Mouse (Mus musculus) heart, adult 2 months (tissue): ENCODE results near the gene Zfp428. TPM values are rescaled to one million over a fixed set of nuclear protein-coding genes. Genes with fewer than 3 reads are reported as not detected.

Source experiments
- DNase-seq, 2 experiments: peaks; one replicate each; pipeline ENCODE4 v3.0.0; 2021
- H3K27ac ChIP-seq: fragments of 200-600 bp; 2 replicates; pipeline ENCODE4 v1.8.1; 2022
- H3K27me3 ChIP-seq: fragments of 200-500 bp; 2 replicates; pipeline ENCODE4 v1.6.1; 2012; ENCODE audit warnings: mild to moderate bottlenecking, low read length, inconsistent platforms, mixed read lengths; ENCODE audit not compliant: control insufficient read depth, insufficient read depth
- H3K36me3 ChIP-seq: fragments of 200-500 bp; 2 replicates; pipeline ENCODE4 v1.6.1; 2012; ENCODE audit warnings: low read length, inconsistent platforms; ENCODE audit not compliant: control insufficient read depth, insufficient read depth
- H3K4me1 ChIP-seq: fragments of 200-500 bp; 2 replicates; pipeline ENCODE4 v1.6.1; 2011; ENCODE audit warnings: low read length; ENCODE audit not compliant: control insufficient read depth, insufficient read depth
- H3K4me3 ChIP-seq: fragments of 200-600 bp; 2 replicates; pipeline ENCODE4 v1.8.1; 2022
- H3K79me2 ChIP-seq: fragments of 200-500 bp; replicated peaks from 2 replicates; pipeline ENCODE4 v1.6.1; 2012; ENCODE audit warnings: mild to moderate bottlenecking, inconsistent platforms, low read length, moderate library complexity, mixed read lengths; ENCODE audit not compliant: control insufficient read depth, insufficient read depth
- H3K9ac ChIP-seq: fragments of 200-500 bp; 2 replicates; pipeline ENCODE4 v1.6.1; 2012; ENCODE audit warnings: low read depth, mild to moderate bottlenecking, control low read depth, inconsistent platforms, low read length, mixed read lengths
- CTCF ChIP-seq: fragments of 200-600 bp; IDR thresholded peaks from 2 replicates; pipeline ENCODE4 v1.8.1; 2022; ENCODE audit warnings: antibody characterized with exemption, mild to moderate bottlenecking, moderate library complexity
- EP300 ChIP-seq: fragments of 200-500 bp; IDR thresholded peaks from 2 replicates; pipeline ENCODE4 v1.6.1; 2011; ENCODE audit warnings: low read depth, low read length, control low read depth; ENCODE audit not compliant: insufficient read depth
- POLR2A ChIP-seq: fragments of 200-500 bp; IDR thresholded peaks from 2 replicates; pipeline ENCODE4 v1.6.1; 2011; ENCODE audit warnings: mild to moderate bottlenecking, low read depth, low read length, control low read depth; ENCODE audit not compliant: insufficient read depth
- WGBS: fragments of 180-500 bp; shearing (Covaris S2); methylation state at CpG from one replicate; pipeline ENCODE4 v1.1.7; 2018; 5-methylcytosine and 5-hydroxymethylcytosine counted together
- intact Hi-C: fragments of 180-260 bp; cut with DNase I; formaldehyde crosslinking; loops from one replicate; pipeline ENCODE4 v1.15.1; 2025
- polyA plus RNA-seq: library from polyadenylated mRNA; depleted of rRNA; stranded (reverse); fragments of >200 nt; gene quantifications from 2 replicates; pipeline ENCODE4 v1.2.3, GENCODE M21; 2012
- total RNA-seq, 2 experiments: library from RNA; stranded (reverse); gene quantifications; 2 replicates each; pipeline ENCODE4 v1.2.3; 2021

Zfp428 gene
- total and polyA plus RNA-seq, 3 experiments, result 14.5 to 28.7 (median 14.9) TPM

DNA sequence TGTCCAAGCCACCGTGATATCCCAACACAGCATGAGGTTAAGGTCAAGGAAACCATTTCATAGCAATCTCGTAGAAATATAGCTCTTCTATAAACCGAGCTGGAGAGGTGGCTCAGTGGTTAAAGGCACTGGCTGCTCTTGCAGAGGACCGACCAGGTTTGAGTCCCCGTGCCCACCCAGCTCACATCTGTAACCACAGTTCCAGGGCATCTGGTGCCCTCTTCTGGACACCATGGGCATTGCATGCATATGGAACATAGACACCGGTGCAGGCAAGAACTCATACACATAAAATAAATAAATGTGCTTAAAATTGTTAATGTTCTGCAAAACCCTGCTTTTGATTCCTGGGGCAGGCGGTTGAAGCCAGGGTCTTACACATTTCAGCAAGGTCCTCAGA, 33.9 kb upstream of the Zfp428 start:
- no peaks in the 10 kb centered on the region for H3K36me3 ChIP-seq
- TF ChIP-seq CTCF, result peak; percentile 79
- no peak for TF ChIP-seq POLR2A
- WGBS, result 77% methylated on average over 7 of the region's 7 CpGs
- H3K4me1 ChIP-seq, result no peaks in the 10 kb centered on the region
- H3K79me2 ChIP-seq, result no peaks in the 10 kb centered on the region
- no peaks in the 10 kb centered on the region for H3K27me3 ChIP-seq
- no peak overlapping the region for H3K9ac ChIP-seq
- H3K4me3 ChIP-seq, result no peak overlapping the region
- no peak overlapping the region for H3K27ac ChIP-seq
- no peak for DNase-seq
- intact Hi-C loops, result loop anchor here (5.0 kb wide), 2 partner anchors 34 to 54 kb away; partner anchors contain the start of gene Zfp428

DNA sequence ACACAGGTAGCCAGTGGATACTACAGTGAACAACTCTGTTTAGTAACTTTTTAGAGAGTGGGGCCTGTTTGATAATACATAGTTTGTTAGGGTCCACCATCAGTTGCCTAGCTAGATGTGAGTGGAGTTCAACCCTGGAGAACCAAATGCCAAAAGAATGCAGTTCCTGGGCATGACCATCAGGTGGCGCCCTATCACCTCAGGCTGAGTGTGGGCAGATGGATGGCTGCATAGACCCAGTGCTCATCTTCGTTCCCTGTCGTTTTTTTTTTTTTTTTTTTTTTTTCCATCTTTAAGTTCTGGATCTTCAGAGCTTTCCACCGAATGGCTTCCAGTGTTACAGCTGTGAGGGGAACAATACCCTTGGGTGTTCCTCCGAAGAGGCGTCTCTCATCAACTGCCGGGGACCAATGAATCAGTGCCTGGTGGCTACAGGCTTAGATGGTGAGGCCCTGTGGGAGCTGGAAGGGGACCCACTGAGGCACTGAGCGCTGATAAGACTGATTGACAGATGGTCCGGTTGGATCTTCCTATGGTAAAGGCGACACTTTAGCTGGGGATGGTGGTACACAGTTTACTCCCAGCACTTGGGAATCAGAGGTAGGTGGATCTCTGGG, 32.8 kb upstream of the Zfp428 start:
- Histone ChIP-seq H3K4me1 (no peaks in the 10 kb centered on the region), H3K36me3 (no peaks in the 10 kb centered on the region), H3K27ac (no peak overlapping the region), H3K79me2 (no peaks in the 10 kb centered on the region), H3K9ac (no peak overlapping the region), H3K4me3 (no peak overlapping the region), H3K27me3 (no peaks in the 10 kb centered on the region)
- peak; percentile 54 to 72 for DNase-seq
- TF ChIP-seq EP300 (peak; percentile 90), CTCF (peak; percentile 87), POLR2A (no peak)
- WGBS, result 56% methylated on average over 10 of the region's 10 CpGs
- intact Hi-C loops, result loop anchor here (1.0 to 5.0 kb wide), 4 partner anchors 32 to 91 kb away; partner anchors contain the start of gene Zfp428

DNA sequence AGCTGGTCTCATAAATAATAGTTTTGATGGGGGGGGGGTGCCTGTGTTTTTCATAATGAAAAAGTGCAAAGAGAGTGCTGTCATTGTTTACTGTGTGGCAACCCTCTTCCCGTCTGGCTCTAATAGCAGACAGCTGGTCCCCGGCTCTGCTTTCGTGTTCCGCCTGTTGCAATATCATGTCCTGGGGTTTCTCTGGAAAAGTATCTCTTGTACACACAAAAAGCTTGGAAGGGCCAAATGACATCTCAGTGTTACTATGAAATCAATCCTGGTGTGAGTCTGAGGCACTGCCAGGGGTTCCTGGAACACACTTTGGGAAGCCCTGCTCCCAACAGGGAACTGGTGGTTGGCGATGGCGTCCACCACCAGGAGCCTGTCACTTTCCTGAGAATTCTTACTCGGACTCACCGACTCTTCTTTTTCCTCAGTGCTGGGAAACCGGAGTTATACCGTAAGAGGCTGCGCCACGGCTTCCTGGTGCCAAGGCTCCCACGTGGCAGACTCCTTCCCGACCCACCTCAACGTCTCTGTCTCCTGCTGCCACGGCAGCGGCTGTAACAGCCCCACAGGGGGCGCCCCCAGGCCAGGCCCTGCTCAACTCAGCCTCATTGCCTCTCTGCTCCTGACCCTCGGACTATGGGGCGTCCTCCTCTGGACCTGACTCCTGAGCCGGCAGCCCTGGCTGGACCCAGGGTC, 31.8 kb upstream of the Zfp428 start:
- 55% methylated on average over 21 of the region's 21 CpGs for WGBS
- Histone ChIP-seq H3K27ac (no peak overlapping the region), H3K9ac (no peak overlapping the region), H3K4me3 (no peak overlapping the region), H3K27me3 (no peaks in the 10 kb centered on the region), H3K4me1 (no peaks in the 10 kb centered on the region), H3K36me3 (no peaks in the 10 kb centered on the region), H3K79me2 (no peaks in the 10 kb centered on the region)
- intact Hi-C loops, result loop anchor here (1.0 to 5.0 kb wide), 5 partner anchors 32 to 187 kb away; partner anchors contain the start of gene Zfp428
- DNase-seq, result no peak
- TF ChIP-seq CTCF, result peak; percentile 46
- no peak for TF ChIP-seq EP300

DNA sequence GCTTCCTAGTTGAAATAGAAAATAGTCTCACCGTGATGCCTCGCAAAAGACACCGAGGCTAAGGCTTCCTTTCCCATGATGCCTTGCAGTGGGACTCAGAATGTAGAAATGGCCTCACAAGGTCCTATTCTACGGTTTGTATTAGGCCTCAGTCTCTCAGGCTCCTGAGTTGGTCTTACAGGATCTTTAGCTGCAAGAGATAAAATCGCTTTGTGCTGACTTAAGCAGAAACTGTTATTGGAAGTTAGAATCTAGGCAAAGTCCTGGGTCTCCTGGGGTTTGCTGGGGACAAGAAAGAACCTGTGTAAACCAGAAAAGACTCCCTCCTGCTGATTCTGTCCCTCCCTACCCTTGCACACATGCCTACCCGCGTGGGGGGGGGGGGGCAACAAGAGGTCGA, 30.5 kb upstream of the Zfp428 start:
- 81% methylated on average over 8 of the region's 8 CpGs for WGBS
- Histone ChIP-seq H3K9ac (no peak overlapping the region), H3K79me2 (no peaks in the 10 kb centered on the region), H3K4me1 (no peaks in the 10 kb centered on the region), H3K27me3 (no peaks in the 10 kb centered on the region), H3K27ac (no peak overlapping the region), H3K36me3 (no peaks in the 10 kb centered on the region), H3K4me3 (no peak overlapping the region)
- TF ChIP-seq POLR2A (no peak), CTCF (no peak), EP300 (no peak)
- no peak for DNase-seq
- intact Hi-C loops, result loop anchor here (5.0 kb wide), 1 partner anchor 186 kb away; no protein-coding TSS in a partner anchor

DNA sequence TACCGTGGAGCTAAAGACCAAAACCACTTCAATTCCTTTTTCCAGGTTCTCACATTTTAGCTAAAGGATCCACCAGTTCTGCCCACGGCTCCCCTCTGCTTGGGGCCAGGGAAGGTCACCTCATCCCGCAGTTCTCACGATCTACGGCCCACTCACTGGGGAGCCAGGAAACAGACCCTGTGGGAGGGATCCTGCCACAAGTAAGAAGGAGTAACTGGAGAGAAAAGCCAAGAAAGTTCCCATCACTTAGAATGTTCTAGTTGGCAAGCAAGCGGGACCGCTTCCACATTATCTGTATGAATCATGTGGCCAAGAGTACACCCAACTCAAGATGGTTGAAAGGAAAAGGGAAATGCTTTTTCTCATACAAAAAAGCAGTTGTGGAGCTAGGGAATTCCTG, 29.9 kb upstream of the Zfp428 start:
- Histone ChIP-seq H3K4me1 (no peaks in the 10 kb centered on the region), H3K4me3 (no peak overlapping the region), H3K9ac (no peak overlapping the region), H3K36me3 (no peaks in the 10 kb centered on the region), H3K27me3 (no peaks in the 10 kb centered on the region), H3K79me2 (no peaks in the 10 kb centered on the region), H3K27ac (no peak overlapping the region)
- 54% methylated on average over 7 of the region's 7 CpGs for WGBS
- DNase-seq, result no peak
- no peak for TF ChIP-seq CTCF
- TF ChIP-seq EP300, result no peak
- no peak for TF ChIP-seq POLR2A
- intact Hi-C loops, result loop anchor here (5.0 kb wide), 1 partner anchor 185 kb away; no protein-coding TSS in a partner anchor

DNA sequence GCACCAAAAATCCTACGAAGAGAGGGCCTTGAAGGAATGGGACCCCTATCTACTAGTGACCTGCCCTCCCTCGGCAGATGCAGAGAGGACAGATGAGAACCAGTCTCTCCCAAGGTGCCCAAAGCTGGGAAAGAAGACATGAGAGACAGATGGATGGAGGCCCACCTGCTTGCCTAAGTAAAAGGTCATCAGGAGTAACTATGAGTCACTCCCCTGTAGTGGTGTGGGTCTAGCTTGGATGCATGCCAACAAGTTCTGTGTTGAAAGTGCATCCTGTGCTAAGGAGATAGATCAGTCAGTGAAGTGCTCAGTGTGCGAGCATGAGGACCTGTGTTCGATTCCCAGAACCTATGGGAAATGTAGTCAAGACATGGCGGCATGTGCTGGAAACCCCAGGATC, 27.9 kb upstream of the Zfp428 start:
- Histone ChIP-seq H3K36me3 (no peaks in the 10 kb centered on the region), H3K9ac (no peak overlapping the region), H3K27me3 (no peaks in the 10 kb centered on the region), H3K4me1 (no peaks in the 10 kb centered on the region), H3K79me2 (no peaks in the 10 kb centered on the region), H3K4me3 (no peak overlapping the region), H3K27ac (no peak overlapping the region)
- intact Hi-C loops, result loop anchor here (5.0 kb wide), 1 partner anchor 183 kb away; no protein-coding TSS in a partner anchor
- no peak for DNase-seq
- no peak for TF ChIP-seq POLR2A
- TF ChIP-seq CTCF, result no peak
- TF ChIP-seq EP300, result no peak
- 77% methylated on average over 5 of the region's 5 CpGs for WGBS
